Mouse (Mus musculus) lung, postnatal 0 days (tissue): ENCODE data around the gene Scn4a. TPM values are rescaled to one million over a fixed set of nuclear protein-coding genes. Genes with fewer than 3 reads are reported as not detected.

ENCODE experiments used
- ATAC-seq: fragments of 200-750 bp; cut with Nextera tagmentation; 2 replicates; pipeline ENCODE4 v1.8.0; 2017; ENCODE audit warnings: moderate library complexity
- DNase-seq: peaks from one replicate; pipeline ENCODE4 v3.0.0-alpha.2; 2016; ENCODE audit warnings: low spot score
- H3K27ac ChIP-seq: fragments of 300-500 bp; sonication (generic); 2 replicates; pipeline ENCODE4 v1.5.1; 2014; ENCODE audit warnings: antibody characterized with exemption, mild to moderate bottlenecking, low read length, mixed read lengths
- H3K27me3 ChIP-seq: fragments of 300-500 bp; sonication (generic); replicated peaks from 2 replicates; pipeline ENCODE4 v1.6.1; 2014; ENCODE audit warnings: low read length, mixed read lengths; ENCODE audit not compliant: insufficient read depth
- H3K36me3 ChIP-seq: fragments of 300-500 bp; sonication (generic); 2 replicates; pipeline ENCODE4 v1.6.1; 2014; ENCODE audit warnings: low read length, mixed read lengths; ENCODE audit not compliant: insufficient read depth
- H3K4me1 ChIP-seq: fragments of 300-500 bp; sonication (generic); 2 replicates; pipeline ENCODE4 v1.6.1; 2014; ENCODE audit warnings: antibody characterized with exemption, low read depth, low read length, mixed read lengths; ENCODE audit not compliant: insufficient read depth
- H3K4me2 ChIP-seq: fragments of 300-500 bp; sonication (generic); replicated peaks from 2 replicates; pipeline ENCODE4 v1.6.1; 2014; ENCODE audit warnings: low read depth, mild to moderate bottlenecking, low read length, moderate library complexity, mixed read lengths
- H3K4me3 ChIP-seq: fragments of 300-500 bp; sonication (generic); 2 replicates; pipeline ENCODE4 v1.5.1; 2014; ENCODE audit warnings: low read depth, low read length
- H3K9ac ChIP-seq: fragments of 300-500 bp; sonication (generic); replicated peaks from 2 replicates; pipeline ENCODE4 v1.6.1; 2014; ENCODE audit warnings: low read depth, mild to moderate bottlenecking
- H3K9me3 ChIP-seq: fragments of 300-500 bp; sonication (generic); 2 replicates; pipeline ENCODE4 v1.6.1; 2016; ENCODE audit warnings: low read length, mixed read lengths
- CTCF ChIP-seq: IDR thresholded peaks from 2 replicates; pipeline ENCODE4 v1.5.1; 2016; ENCODE audit warnings: antibody characterized with exemption, mild to moderate bottlenecking
- EP300 ChIP-seq: IDR thresholded peaks from 2 replicates; pipeline ENCODE4 v1.6.1; 2016; ENCODE audit warnings: antibody characterized with exemption, mild to moderate bottlenecking, control low read depth
- WGBS: fragments of 180-500 bp; shearing (Covaris S2); extraction: QIAGEN DNeasy Blood & Tissue Kit; methylation state at CpG from one replicate; pipeline ENCODE4 v1.1.7; 2014; 5-methylcytosine and 5-hydroxymethylcytosine counted together
- polyA plus RNA-seq: library from polyadenylated mRNA; unstranded; fragments of >200 nt; fragmentation: Nextera tagmentation; extraction: Ambion mirVana; gene quantifications from 2 replicates; pipeline ENCODE4 v1.2.1, GENCODE M21; 2015

The Scn4a gene
- polyA plus RNA-seq, 1 experiment from 2014 or later: 0.04 TPM

- Histone ChIP-seq H3K27me3 (no peaks in the 10 kb centered on the region), H3K4me3 (no peak overlapping the region), H3K4me1 (no peaks in the 10 kb centered on the region), H3K4me2 (no peak overlapping the region), H3K9ac (0 out of 2 replicates have a peak overlapping the region, but pooled peaks have one; percentile 3), H3K27ac (peak overlapping the region; percentile 91), H3K9me3 (no peaks in the 10 kb centered on the region), H3K36me3 (no peaks in the 10 kb centered on the region)
- WGBS: 60% methylated on average over 6 of the region's 6 CpGs
- DNase-seq (peak; percentile 39), ATAC-seq (peak; percentile 48)
- TF ChIP-seq CTCF (no peak), EP300 (no peak)
Measured at GRCm38 (mm10) chr11:106383051-106383790, 30.1 kb upstream of the Scn4a start.

- peak overlapping the region; percentile 48 for H3K4me2 ChIP-seq
- ATAC-seq (peak; percentile 90), DNase-seq (peak; percentile 68)
Measured at GRCm38 (mm10) chr11:106382424-106382823, 29.3 kb upstream of the Scn4a start.

GRCm38 (mm10) chr11:106381883-106382282 lies 28.8 kb upstream of the Scn4a start:
- Histone ChIP-seq H3K36me3 (no peaks in the 10 kb centered on the region; the same call in 1 of the 2 replicates), H3K4me3 (peak overlapping the region; percentile 37), H3K4me2 (peak overlapping the region; percentile 48), H3K9ac (peak overlapping the region; percentile 36), H3K27ac (peak overlapping the region; percentile 91), H3K27me3 (no peaks in the 10 kb centered on the region), H3K4me1 (no peaks in the 10 kb centered on the region), H3K9me3 (no peaks in the 10 kb centered on the region)
- 54% methylated on average over 7 of the region's 7 CpGs for WGBS
- peak; percentile 59 for DNase-seq
- ATAC-seq: peak; percentile 50
- no peak for TF ChIP-seq EP300
- TF ChIP-seq CTCF: peak; percentile 53

More at GRCm38 (mm10) chr11:106382424-106382823, 29.3 kb upstream of the Scn4a start:
- H3K27ac ChIP-seq: peak overlapping the region; percentile 91
- H3K9ac ChIP-seq: peak overlapping the region; percentile 36
- H3K4me3 ChIP-seq: peak overlapping the region; percentile 37
- H3K36me3 ChIP-seq: no peaks in the 10 kb centered on the region
- TF ChIP-seq CTCF: no peak
- TF ChIP-seq EP300: peak; percentile 90
- H3K27me3 ChIP-seq: no peaks in the 10 kb centered on the region
- H3K4me1 ChIP-seq: no peaks in the 10 kb centered on the region
- H3K9me3 ChIP-seq: no peaks in the 10 kb centered on the region
- 58% methylated on average over 5 of the region's 5 CpGs for WGBS

GRCm38 (mm10) chr11:106381011-106381410 lies 27.9 kb upstream of the Scn4a start:
- WGBS: 70% methylated on average over 11 of the region's 11 CpGs
- Histone ChIP-seq H3K9me3 (no peaks in the 10 kb centered on the region), H3K9ac (no peak overlapping the region), H3K27ac (no peak overlapping the region), H3K27me3 (no peaks in the 10 kb centered on the region), H3K36me3 (no peaks in the 10 kb centered on the region; the same call in 1 of the 2 replicates), H3K4me2 (peak overlapping the region; percentile 48), H3K4me3 (peak overlapping the region; percentile 37), H3K4me1 (no peaks in the 10 kb centered on the region)
- DNase-seq (no peak), ATAC-seq (no peak)
- TF ChIP-seq EP300 (no peak), CTCF (peak; percentile 63)

- H3K4me1 ChIP-seq: 0 out of 2 replicates have a peak, but pooled peaks cover 3% of the 10 kb centered on the region
- H3K4me2 ChIP-seq: no peak overlapping the region
- TF ChIP-seq CTCF: no peak
- TF ChIP-seq EP300: no peak
- H3K9ac ChIP-seq: no peak overlapping the region
- WGBS: 62% methylated on average over 5 of the region's 5 CpGs
- H3K27me3 ChIP-seq: no peaks in the 10 kb centered on the region
- ATAC-seq (no peak; the same call in 1 of the 2 replicates), DNase-seq (no peak)
- no peak overlapping the region for H3K27ac ChIP-seq
- H3K4me3 ChIP-seq: no peak overlapping the region
- H3K9me3 ChIP-seq: no peaks in the 10 kb centered on the region
- H3K36me3 ChIP-seq: no peaks in the 10 kb centered on the region; the same call in 1 of the 2 replicates
Measured at GRCm38 (mm10) chr11:106374979-106375378, 21.9 kb upstream of the Scn4a start.

GRCm38 (mm10) chr11:106374559-106374958 lies 21.5 kb upstream of the Scn4a start:
- Histone ChIP-seq H3K4me1 (0 out of 2 replicates have a peak, but pooled peaks cover 3% of the 10 kb centered on the region), H3K9me3 (no peaks in the 10 kb centered on the region), H3K4me2 (no peak overlapping the region), H3K27ac (peak overlapping the region; percentile 5; the same call in 1 of the 2 replicates), H3K27me3 (no peaks in the 10 kb centered on the region), H3K4me3 (no peak overlapping the region), H3K36me3 (no peaks in the 10 kb centered on the region; the same call in 1 of the 2 replicates), H3K9ac (0 out of 2 replicates have a peak overlapping the region, but pooled peaks have one; percentile 8)
- WGBS: 24% methylated on average over 9 of the region's 9 CpGs
- TF ChIP-seq CTCF: no peak
- no peak for TF ChIP-seq EP300
- ATAC-seq: peak; percentile 83
- DNase-seq: peak; percentile 54
